Mouse (Mus musculus): ENCODE data around the gene Frem3. TPM values are rescaled to one million over a fixed set of nuclear protein-coding genes. Genes with fewer than 3 reads are reported as not detected.
A peak's percentile ranks its signal among the peaks of the same experiment; 100 is the strongest.

Gene Frem3
- polyA plus RNA-seq, 1 experiment from 2014 or later = 0.12 TPM

DNA sequence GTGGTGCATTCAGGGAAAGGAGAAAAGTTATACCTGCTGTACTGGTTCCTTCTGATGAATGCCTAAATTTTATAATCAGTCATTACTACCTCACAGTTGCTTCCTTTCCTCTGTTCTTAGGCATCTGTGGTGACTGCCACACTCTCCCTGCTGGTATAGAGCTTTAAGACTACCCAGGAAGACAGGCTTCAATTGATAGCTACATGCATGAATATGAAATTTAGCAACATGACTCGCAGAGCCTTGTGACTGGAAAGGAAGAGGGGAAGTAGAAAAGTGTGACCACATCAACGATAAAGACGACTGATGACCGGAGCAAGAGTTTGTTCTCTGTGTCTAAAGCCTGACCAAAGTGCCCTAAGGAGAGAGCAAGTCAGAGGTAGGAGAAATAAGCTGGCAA is 3.8 kb upstream of the Frem3 start:
- Histone ChIP-seq H3K27ac (replicated peaks) (no peak overlapping the region), H3K4me2 (no peak overlapping the region), H3K4me1 (replicated peaks) (no peaks in the 10 kb centered on the region), H3K4me3 (replicated peaks) (no peak overlapping the region), H3K27me3 (peaks cover 27% of the 10 kb centered on the region), H3K9ac (no peak overlapping the region), H3K36me3 (replicated peaks) (no peaks in the 10 kb centered on the region), H3K9me3 (replicated peaks) (no peaks in the 10 kb centered on the region)
- 34% methylated on average over 4 of the region's 4 CpGs for WGBS (ENCODE audit: insufficient replicate concordance)
- no peak for ATAC-seq (ENCODE audit: insufficient read depth)

DNA sequence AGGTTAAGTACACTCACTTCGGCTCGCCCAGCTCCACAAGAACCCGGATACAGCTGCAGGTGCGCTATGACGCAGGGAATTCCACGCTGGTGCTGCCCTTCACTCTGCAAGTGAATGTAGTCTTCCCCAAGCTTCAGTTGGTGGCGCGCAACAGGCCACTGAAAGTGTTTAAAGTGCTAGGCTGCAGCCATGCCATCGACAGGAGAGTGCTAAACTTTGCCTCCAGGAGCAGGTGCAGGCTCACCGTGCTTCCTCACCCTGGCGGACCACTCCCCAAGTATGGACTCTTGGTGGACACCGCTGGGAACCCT is 516 bp downstream of the Frem3 start:
- no peaks in the 10 kb centered on the region for H3K36me3 ChIP-seq (replicated peaks)
- no peaks in the 10 kb centered on the region for H3K4me1 ChIP-seq (replicated peaks)
- peaks cover 53% of the 10 kb centered on the region for H3K27me3 ChIP-seq
- no peak for ATAC-seq (ENCODE audit: insufficient read depth)
- no peaks in the 10 kb centered on the region for H3K9me3 ChIP-seq (replicated peaks)
- H3K9ac ChIP-seq = no peak overlapping the region
- H3K4me2 ChIP-seq = no peak overlapping the region
- H3K4me3 ChIP-seq (replicated peaks) = no peak overlapping the region
- 13% methylated on average over 12 of the region's 12 CpGs for WGBS (ENCODE audit: insufficient replicate concordance)
- no peak overlapping the region for H3K27ac ChIP-seq (replicated peaks)

DNA sequence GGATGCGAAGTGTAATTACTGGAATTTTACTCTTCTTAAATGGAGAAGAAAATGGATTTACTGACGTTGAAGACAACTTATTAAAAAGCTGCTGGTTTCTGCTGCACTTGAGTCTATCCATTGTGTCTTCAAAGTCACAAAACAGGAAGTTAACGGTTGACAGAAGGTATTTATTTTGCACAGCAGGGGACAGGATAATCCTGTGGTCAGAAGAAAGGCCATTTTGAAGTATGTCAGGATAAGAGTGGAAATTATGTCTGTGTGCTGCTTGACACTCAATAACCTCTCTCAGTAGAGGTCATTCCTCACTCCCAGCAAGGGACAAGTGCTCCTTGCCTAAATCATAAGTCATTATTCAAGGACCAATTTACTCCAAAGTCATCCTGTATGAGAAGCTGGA is 8.9 kb downstream of the Frem3 start:
- Histone ChIP-seq H3K9ac (no peak overlapping the region), H3K4me2 (no peak overlapping the region), H3K27me3 (no peaks in the 10 kb centered on the region), H3K36me3 (replicated peaks) (no peaks in the 10 kb centered on the region), H3K9me3 (replicated peaks) (no peaks in the 10 kb centered on the region), H3K4me1 (replicated peaks) (no peaks in the 10 kb centered on the region), H3K4me3 (replicated peaks) (no peak overlapping the region), H3K27ac (replicated peaks) (no peak overlapping the region)
- no peak for ATAC-seq (ENCODE audit: insufficient read depth)
- 41% methylated on average over 3 of the region's 3 CpGs for WGBS (ENCODE audit: insufficient replicate concordance)

DNA sequence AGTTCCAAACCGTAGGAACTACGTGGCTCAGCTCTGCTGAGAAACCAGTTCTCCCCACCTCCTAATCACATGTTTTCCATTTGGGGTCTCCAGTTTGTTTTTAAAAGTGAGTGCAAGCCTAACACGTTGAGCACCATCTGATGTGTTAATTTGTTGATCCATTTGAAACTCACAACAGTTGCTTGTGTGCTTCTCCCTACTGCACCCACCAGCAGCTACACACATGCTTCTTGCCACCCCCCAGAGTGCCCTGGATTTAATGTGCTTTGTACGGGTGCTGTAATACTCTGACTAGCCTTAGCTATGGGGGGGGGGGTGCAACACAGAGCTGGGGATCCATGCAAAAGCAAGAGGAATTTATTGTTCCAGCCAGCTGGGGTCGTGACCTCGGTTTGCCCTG is 36.5 kb downstream of the Frem3 start:
- Histone ChIP-seq H3K4me2 (no peak overlapping the region), H3K27ac (replicated peaks) (no peak overlapping the region), H3K27me3 (no peaks in the 10 kb centered on the region), H3K36me3 (replicated peaks) (no peaks in the 10 kb centered on the region), H3K4me3 (replicated peaks) (no peak overlapping the region), H3K9ac (no peak overlapping the region), H3K9me3 (replicated peaks) (no peaks in the 10 kb centered on the region), H3K4me1 (replicated peaks) (no peaks in the 10 kb centered on the region)
- WGBS (ENCODE audit: insufficient replicate concordance) = 57% methylated on average over 6 of the region's 6 CpGs
- no peak for ATAC-seq (ENCODE audit: insufficient read depth)

DNA sequence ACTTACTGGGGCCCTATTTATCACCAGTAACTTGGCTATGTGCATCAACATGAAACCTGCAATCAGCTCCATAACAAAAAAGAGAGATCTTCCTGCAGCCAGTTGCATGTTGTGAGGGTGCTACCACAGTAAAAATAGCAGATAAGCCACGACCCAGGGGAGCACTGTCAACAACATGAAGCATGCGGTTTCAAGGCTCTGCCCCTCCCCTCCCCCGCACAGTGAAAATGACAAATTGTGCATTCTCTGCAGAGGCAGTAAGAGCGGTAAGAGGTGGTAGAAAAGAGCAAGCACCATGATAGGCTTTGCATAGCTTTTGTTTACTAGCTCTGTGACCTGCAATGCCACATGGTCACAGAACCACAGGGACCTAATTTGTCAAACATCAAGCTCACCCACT is 46.8 kb downstream of the Frem3 start:
- Histone ChIP-seq H3K9ac (no peak overlapping the region), H3K27me3 (no peaks in the 10 kb centered on the region), H3K36me3 (replicated peaks) (no peaks in the 10 kb centered on the region), H3K27ac (replicated peaks) (no peak overlapping the region), H3K4me2 (no peak overlapping the region), H3K4me3 (replicated peaks) (no peak overlapping the region), H3K4me1 (replicated peaks) (peaks cover 25% of the 10 kb centered on the region), H3K9me3 (replicated peaks) (no peaks in the 10 kb centered on the region)
- no peak for ATAC-seq (ENCODE audit: insufficient read depth)
- 9% methylated on average over 4 of the region's 4 CpGs for WGBS (ENCODE audit: insufficient replicate concordance)

DNA sequence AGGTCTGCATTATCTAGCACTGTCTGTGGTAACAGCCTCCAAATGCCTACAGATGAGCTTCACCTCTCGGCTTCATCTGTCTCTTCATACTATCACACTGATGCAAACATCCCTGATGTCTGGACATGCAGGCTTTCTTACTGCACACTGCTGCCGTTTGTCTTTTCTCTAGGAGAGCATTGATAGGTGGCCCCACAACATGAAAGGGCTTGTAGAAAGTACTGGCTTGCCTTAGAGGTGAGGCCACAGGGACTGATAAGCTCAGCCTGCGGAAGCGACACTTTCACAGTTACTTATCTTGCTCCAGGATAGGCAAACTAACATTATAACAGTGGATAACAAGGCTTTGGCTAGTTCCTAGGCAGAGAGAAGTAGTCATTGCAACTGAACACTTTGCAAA is 50.2 kb downstream of the Frem3 start:
- WGBS (ENCODE audit: insufficient replicate concordance) = 13% methylated on average over 4 of the region's 4 CpGs
- ATAC-seq (ENCODE audit: insufficient read depth) = peak; percentile 89
- no peaks in the 10 kb centered on the region for H3K36me3 ChIP-seq (replicated peaks)
- H3K27me3 ChIP-seq = no peaks in the 10 kb centered on the region
- H3K27ac ChIP-seq (replicated peaks) = peak overlapping the region; percentile 67
- no peaks in the 10 kb centered on the region for H3K9me3 ChIP-seq (replicated peaks)
- H3K9ac ChIP-seq = no peak overlapping the region
- H3K4me3 ChIP-seq (replicated peaks) = no peak overlapping the region
- H3K4me2 ChIP-seq = peak overlapping the region; percentile 29
- H3K4me1 ChIP-seq (replicated peaks) = peaks cover 25% of the 10 kb centered on the region

DNA sequence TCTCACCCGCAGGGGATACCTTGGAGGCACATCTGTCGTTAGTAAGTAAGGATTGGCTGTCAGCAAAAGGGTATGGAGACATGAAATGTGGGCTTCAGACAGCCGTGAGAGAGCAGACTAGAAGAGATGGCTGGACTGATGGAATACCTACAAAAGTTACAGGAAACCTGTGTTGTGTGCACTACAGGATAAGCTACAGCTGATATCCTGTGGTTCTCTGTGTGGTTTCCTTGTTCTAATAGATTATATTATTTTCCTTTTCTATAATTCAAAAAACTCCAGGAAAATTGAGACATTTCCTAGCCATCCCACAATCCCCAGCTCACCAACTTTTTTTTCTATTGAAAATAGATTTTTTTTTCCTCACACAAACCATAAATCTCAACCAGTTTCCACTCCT is 52.6 kb downstream of the Frem3 start:
- Histone ChIP-seq H3K9me3 (replicated peaks) (no peaks in the 10 kb centered on the region), H3K4me1 (replicated peaks) (peaks cover 16% of the 10 kb centered on the region), H3K27me3 (no peaks in the 10 kb centered on the region), H3K36me3 (replicated peaks) (no peaks in the 10 kb centered on the region), H3K4me2 (no peak overlapping the region), H3K9ac (no peak overlapping the region), H3K27ac (replicated peaks) (no peak overlapping the region), H3K4me3 (replicated peaks) (no peak overlapping the region)
- 17% methylated on average over 3 of the region's 3 CpGs for WGBS (ENCODE audit: insufficient replicate concordance)
- no peak for ATAC-seq (ENCODE audit: insufficient read depth)

DNA sequence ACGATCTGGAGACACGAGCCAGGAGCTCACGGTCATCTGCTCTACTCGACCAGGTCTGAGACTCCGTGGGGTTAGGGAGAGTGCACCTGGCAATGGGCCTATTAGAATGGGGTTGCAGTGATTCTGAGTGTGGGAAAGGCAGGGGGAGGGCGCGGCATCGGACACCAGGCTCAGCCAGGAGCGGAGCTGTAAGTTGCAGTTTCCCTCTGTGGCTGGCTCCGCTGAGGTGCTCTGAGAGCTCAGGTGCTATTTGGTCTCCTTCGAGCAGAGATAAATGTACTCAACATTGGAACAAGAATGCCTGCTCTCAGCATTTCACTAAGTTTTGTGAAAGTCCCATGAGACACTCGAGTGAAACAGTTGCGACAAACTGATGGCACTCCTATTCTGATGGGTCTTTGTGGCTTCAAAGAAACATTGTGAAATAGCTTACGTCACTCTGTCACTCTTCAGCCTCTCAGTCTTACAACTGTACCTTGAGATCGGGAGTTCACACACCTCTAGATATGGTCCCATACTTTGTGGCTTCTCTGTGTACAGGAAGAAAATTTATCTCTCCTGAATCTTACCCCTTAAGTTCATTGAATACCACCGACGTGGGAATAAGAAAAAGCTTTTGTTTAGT is 58.5 kb downstream of the Frem3 start:
- no peak for ATAC-seq (ENCODE audit: insufficient read depth)
- Histone ChIP-seq H3K36me3 (replicated peaks) (no peaks in the 10 kb centered on the region), H3K9ac (no peak overlapping the region), H3K27me3 (no peaks in the 10 kb centered on the region), H3K4me3 (replicated peaks) (no peak overlapping the region), H3K27ac (replicated peaks) (no peak overlapping the region), H3K4me2 (no peak overlapping the region), H3K4me1 (replicated peaks) (0 out of 2 replicates have a peak, but pooled peaks cover 4% of the 10 kb centered on the region), H3K9me3 (replicated peaks) (no peaks in the 10 kb centered on the region)
- WGBS (ENCODE audit: insufficient replicate concordance) = 50% methylated on average over 17 of the region's 17 CpGs

DNA sequence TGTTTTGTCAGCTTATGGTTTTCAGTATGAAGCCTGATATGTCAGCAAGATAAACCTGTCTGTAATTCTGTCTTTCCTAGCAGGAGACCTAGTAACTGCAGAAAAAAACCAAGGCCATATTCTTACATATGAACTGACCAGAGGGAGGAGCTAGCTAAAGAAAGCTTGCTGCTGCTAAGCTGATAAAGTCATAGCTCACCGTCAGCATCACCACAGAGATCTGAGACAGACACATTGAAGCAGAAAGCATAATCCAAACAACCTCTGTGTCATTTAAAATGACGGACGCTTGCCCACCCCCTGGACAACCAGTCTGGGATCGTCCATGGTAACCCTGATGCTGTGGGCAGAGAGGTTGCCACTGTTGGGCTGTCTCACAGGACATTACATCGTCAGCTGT is 71.7 kb downstream of the Frem3 start:
- Histone ChIP-seq H3K4me3 (replicated peaks) (no peak overlapping the region), H3K27ac (replicated peaks) (peak overlapping the region; percentile 64), H3K4me2 (peak overlapping the region; percentile 16; the same call in 1 of the 2 replicates), H3K27me3 (no peaks in the 10 kb centered on the region), H3K9ac (no peak overlapping the region), H3K4me1 (replicated peaks) (peaks cover 46% of the 10 kb centered on the region), H3K9me3 (replicated peaks) (no peaks in the 10 kb centered on the region), H3K36me3 (replicated peaks) (no peaks in the 10 kb centered on the region)
- ATAC-seq (ENCODE audit: insufficient read depth) = peak; percentile 28; the same call in 1 of the 2 replicates
- WGBS (ENCODE audit: insufficient replicate concordance) = 37% methylated on average over 5 of the region's 5 CpGs

DNA sequence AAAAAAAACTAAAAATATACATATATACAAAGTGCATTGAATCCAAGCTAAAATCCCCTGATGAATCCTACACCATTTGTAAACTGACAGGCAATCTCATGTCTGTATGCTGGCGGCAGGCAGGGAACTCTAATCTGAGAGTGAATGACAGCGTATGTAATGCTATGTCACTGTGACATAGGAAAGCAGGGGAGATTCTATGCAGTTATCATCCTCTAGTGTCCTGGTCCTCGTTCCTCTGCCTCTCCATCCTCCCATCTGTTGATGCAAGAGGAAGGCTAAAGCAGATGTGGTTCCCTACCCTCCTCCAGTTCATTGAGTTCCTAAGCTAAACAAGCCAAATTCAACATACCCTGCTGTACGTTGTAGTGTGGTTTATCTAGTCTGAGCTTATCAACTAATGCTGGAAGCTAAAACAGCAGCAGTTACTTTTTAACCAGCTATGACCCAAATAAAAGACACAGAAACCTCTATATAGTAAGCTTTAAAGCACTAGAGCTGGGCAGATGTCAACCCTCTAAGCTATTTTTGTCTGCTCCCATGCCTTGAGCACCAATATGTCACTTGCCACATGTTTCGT is 73.0 kb downstream of the Frem3 start:
- no peaks in the 10 kb centered on the region for H3K9me3 ChIP-seq (replicated peaks)
- H3K9ac ChIP-seq = no peak overlapping the region
- 23% methylated on average over 5 of the region's 5 CpGs for WGBS (ENCODE audit: insufficient replicate concordance)
- peak overlapping the region; percentile 70 for H3K27ac ChIP-seq (replicated peaks)
- H3K4me3 ChIP-seq (replicated peaks) = no peak overlapping the region
- no peaks in the 10 kb centered on the region for H3K27me3 ChIP-seq
- H3K4me1 ChIP-seq (replicated peaks) = peaks cover 58% of the 10 kb centered on the region
- peak overlapping the region; percentile 23 for H3K4me2 ChIP-seq
- peak; percentile 75 for ATAC-seq (ENCODE audit: insufficient read depth)
- no peaks in the 10 kb centered on the region for H3K36me3 ChIP-seq (replicated peaks)

DNA sequence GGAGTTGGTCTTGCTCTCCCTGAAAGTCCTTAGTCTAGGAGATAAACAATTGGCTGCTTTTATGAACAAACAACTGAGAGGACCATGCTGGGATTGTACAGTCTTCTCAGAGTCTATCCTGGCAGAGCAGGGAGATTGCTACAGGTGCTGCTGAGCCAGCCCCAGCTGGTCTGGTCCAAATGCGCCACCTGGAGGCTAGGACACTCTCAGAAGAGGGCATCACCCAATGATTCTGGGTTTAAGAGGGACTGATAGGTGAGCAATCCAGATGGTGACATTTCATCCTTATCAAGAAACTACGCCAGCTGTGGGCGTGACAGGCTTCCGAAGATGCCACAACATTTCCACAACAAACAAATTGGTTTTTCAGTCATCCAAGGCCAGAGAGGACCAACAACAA is 77.3 kb downstream of the Frem3 start:
- H3K4me3 ChIP-seq (replicated peaks) = no peak overlapping the region
- H3K9me3 ChIP-seq (replicated peaks) = no peaks in the 10 kb centered on the region
- H3K36me3 ChIP-seq (replicated peaks) = no peaks in the 10 kb centered on the region
- H3K27me3 ChIP-seq = no peaks in the 10 kb centered on the region
- peak overlapping the region; percentile 41 for H3K4me2 ChIP-seq
- H3K9ac ChIP-seq = no peak overlapping the region
- WGBS (ENCODE audit: insufficient replicate concordance) = 8% methylated on average over 4 of the region's 4 CpGs
- 0 out of 2 replicates have a peak overlapping the region, but pooled peaks have one; percentile 34 for H3K27ac ChIP-seq (replicated peaks)
- ATAC-seq (ENCODE audit: insufficient read depth) = peak; percentile 90
- peaks cover 47% of the 10 kb centered on the region for H3K4me1 ChIP-seq (replicated peaks)

Measured in liver, embryonic 15.5 days (tissue).